Mouse (Mus musculus) limb, embryonic 14.5 days (tissue): ENCODE results near the gene Il17re. TPM values are rescaled to one million over a fixed set of nuclear protein-coding genes. Genes with fewer than 3 reads are reported as not detected.

Experiments used
- ATAC-seq: fragments of 200-750 bp; cut with Nextera tagmentation; 2 replicates; pipeline ENCODE4 v1.8.0; 2017; ENCODE audit warnings: low read depth, moderate number of reproducible peaks, moderate TSS enrichment; ENCODE audit not compliant: low FRiP score
- DNase-seq: peaks from one replicate; pipeline ENCODE4 v3.0.0-alpha.2; 2015; ENCODE audit warnings: low spot score
- H3K27ac ChIP-seq: fragments of 300-500 bp; sonication (generic); replicated peaks from 2 replicates; pipeline ENCODE4 v1.5.1; 2014; ENCODE audit warnings: low read depth, mild to moderate bottlenecking, low read length, moderate library complexity, mixed read lengths
- H3K27me3 ChIP-seq: fragments of 300-500 bp; sonication (generic); 2 replicates; pipeline ENCODE4 v1.6.1; 2014; ENCODE audit warnings: low read length, mixed read lengths; ENCODE audit not compliant: control insufficient read depth, insufficient read depth
- H3K36me3 ChIP-seq: fragments of 300-500 bp; sonication (generic); 2 replicates; pipeline ENCODE4 v1.6.1; 2014; ENCODE audit warnings: mild to moderate bottlenecking, low read length, moderate library complexity, mixed read lengths; ENCODE audit not compliant: control insufficient read depth, insufficient read depth
- H3K4me1 ChIP-seq: fragments of 300-500 bp; sonication (generic); 2 replicates; pipeline ENCODE4 v1.6.1; 2014; ENCODE audit warnings: antibody characterized with exemption, low read length, mixed read lengths; ENCODE audit not compliant: control insufficient read depth, insufficient read depth
- H3K4me2 ChIP-seq: fragments of 300-500 bp; sonication (generic); replicated peaks from 2 replicates; pipeline ENCODE4 v1.6.1; 2014; ENCODE audit warnings: low read depth, mild to moderate bottlenecking, low read length, moderate library complexity; ENCODE audit not compliant: severe bottlenecking
- H3K4me3 ChIP-seq: fragments of 300-500 bp; sonication (generic); replicated peaks from 2 replicates; pipeline ENCODE4 v1.5.1; 2014; ENCODE audit warnings: low read length
- H3K9ac ChIP-seq: fragments of 300-500 bp; sonication (generic); 2 replicates; pipeline ENCODE4 v1.6.1; 2014; ENCODE audit warnings: mild to moderate bottlenecking, low read depth, low read length, moderate library complexity; ENCODE audit not compliant: severe bottlenecking
- H3K9me3 ChIP-seq: fragments of 300-500 bp; sonication (generic); 2 replicates; pipeline ENCODE4 v1.6.1; 2016; ENCODE audit warnings: low read length; ENCODE audit not compliant: control insufficient read depth
- POLR2A ChIP-seq: fragments of 200-500 bp; IDR thresholded peaks from 2 replicates; pipeline ENCODE4 v1.8.0; 2012; ENCODE audit warnings: inconsistent platforms, mild to moderate bottlenecking, moderate library complexity, borderline replicate concordance; ENCODE audit not compliant: insufficient read depth, insufficient read length; ENCODE audit errors: extremely low read depth
- WGBS: fragments of 180-500 bp; shearing (Covaris S2); extraction: QIAGEN DNeasy Blood & Tissue Kit; methylation state at CpG from one replicate; pipeline ENCODE4 v1.1.7; 2014; 5-methylcytosine and 5-hydroxymethylcytosine counted together
- polyA plus RNA-seq, 2 experiments: library from polyadenylated mRNA; depleted of rRNA in 1 of 2; stranded (reverse) in 1 of 2; unstranded in 1 of 2; fragments of >200 nt; fragmentation: Nextera tagmentation in 1 of 2; extraction: Ambion mirVana in 1 of 2; gene quantifications; 2 replicates each; pipeline versions ENCODE4 v1.2.1 to v1.2.3; 2012 to 2014

The Il17re gene
- polyA plus RNA-seq, 2 experiments = 6.7 to 7.9 TPM

DNA sequence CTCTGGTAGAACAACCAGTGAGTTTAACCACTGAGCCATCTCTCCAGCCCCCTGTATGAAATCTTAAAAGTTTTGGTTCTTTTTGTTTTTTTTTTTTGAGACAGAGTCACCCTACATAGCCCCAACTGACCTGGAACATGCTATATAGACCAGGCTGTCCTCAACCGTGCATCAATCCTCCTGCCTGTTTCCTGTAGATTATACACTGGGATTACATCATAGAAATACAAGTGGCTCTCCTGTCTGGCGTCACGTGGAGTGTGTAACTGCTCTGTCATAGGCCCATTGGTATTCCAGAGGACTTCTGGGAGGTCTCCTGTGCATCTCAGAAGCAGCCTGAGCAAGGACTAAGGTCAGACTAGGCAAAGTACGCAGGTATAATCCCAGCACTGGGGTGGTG is 35.3 kb upstream of the Il17re start:
- no peak overlapping the region for H3K27ac ChIP-seq
- DNase-seq (no peak), ATAC-seq (no peak)
- 68% methylated on average over 4 of the region's 4 CpGs for WGBS
- peaks cover 7% of the 10 kb centered on the region for H3K4me1 ChIP-seq
- H3K4me2 ChIP-seq = no peak overlapping the region
- H3K9me3 ChIP-seq = no peaks in the 10 kb centered on the region
- H3K9ac ChIP-seq = no peak overlapping the region
- no peaks in the 10 kb centered on the region for H3K36me3 ChIP-seq
- H3K4me3 ChIP-seq = no peak overlapping the region
- TF ChIP-seq POLR2A = no peak
- H3K27me3 ChIP-seq = no peaks in the 10 kb centered on the region

DNA sequence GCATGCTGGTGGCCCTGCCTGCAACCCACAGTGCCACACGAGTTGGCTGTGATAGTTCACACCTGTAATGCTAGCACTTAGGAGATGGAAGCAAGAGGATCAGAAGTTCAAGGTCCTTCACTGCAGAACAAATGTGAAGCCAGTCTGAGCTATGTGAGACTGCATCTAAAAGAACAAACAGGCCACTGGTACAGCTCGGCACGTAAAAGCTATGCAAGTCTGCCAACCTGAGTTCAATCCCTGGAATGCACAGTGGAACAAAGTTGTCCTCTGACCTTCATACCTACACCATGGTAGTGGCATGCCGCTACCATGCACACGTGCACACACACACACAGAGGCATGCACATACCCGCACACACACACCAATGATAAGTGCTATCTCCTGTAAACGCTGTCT is 34.1 kb upstream of the Il17re start:
- H3K27ac ChIP-seq = no peak overlapping the region
- H3K36me3 ChIP-seq = no peaks in the 10 kb centered on the region
- no peak for DNase-seq
- ATAC-seq = no peak
- H3K9me3 ChIP-seq = no peaks in the 10 kb centered on the region
- no peak overlapping the region for H3K4me3 ChIP-seq
- no peak overlapping the region for H3K9ac ChIP-seq
- H3K4me2 ChIP-seq = no peak overlapping the region
- 93% methylated on average over 7 of the region's 7 CpGs for WGBS
- H3K4me1 ChIP-seq = no peaks in the 10 kb centered on the region
- H3K27me3 ChIP-seq = no peaks in the 10 kb centered on the region
- no peak for TF ChIP-seq POLR2A

DNA sequence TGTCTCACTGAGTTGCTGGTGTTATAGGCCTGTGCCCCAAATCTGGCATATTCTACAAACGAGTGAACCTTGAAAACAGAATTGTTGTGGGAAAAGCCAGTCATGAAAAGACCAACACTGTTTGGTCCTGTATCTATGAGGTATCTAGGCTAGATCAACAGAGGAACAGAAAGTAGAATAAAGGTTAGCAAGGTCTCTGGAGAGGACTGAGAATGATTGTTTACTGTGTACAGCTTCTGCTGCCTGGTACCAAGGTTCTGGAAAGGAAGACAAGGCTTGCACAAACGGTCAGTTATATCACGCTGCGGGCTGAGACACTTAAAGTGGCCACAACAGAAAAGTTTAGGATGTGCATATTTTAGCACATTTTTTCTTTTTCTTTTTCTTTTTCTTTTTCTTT is 31.6 kb upstream of the Il17re start:
- WGBS = 91% methylated on average over 4 of the region's 4 CpGs
- TF ChIP-seq POLR2A = no peak
- Histone ChIP-seq H3K27ac (no peak overlapping the region), H3K27me3 (no peaks in the 10 kb centered on the region), H3K4me3 (no peak overlapping the region), H3K9ac (no peak overlapping the region), H3K4me2 (no peak overlapping the region), H3K4me1 (no peaks in the 10 kb centered on the region), H3K9me3 (no peaks in the 10 kb centered on the region), H3K36me3 (no peaks in the 10 kb centered on the region)
- ATAC-seq (no peak), DNase-seq (no peak)

DNA sequence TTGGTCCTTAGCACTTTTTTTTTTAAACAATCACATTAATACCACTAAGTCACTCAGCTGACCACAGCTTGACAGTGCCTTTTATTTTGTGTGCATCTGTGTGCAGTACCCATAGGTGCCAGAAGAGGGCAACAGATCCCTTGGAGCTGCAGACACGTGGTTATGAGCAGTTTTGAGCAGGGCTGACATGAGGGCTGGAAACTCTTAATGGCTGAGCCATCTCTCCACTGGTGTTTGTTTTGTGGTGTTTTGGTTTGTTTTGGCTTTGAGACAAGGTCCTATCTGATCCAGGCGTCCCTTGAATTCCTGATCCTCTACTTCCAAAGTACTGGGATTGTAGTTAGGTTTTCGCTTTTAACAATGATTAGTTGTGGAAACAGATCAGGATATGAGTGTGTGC is 30.9 kb upstream of the Il17re start:
- no peak for ATAC-seq
- Histone ChIP-seq H3K27ac (no peak overlapping the region), H3K9ac (no peak overlapping the region), H3K36me3 (no peaks in the 10 kb centered on the region), H3K27me3 (no peaks in the 10 kb centered on the region), H3K9me3 (no peaks in the 10 kb centered on the region), H3K4me2 (no peak overlapping the region), H3K4me3 (no peak overlapping the region), H3K4me1 (no peaks in the 10 kb centered on the region)
- WGBS = 66% methylated on average over 3 of the region's 3 CpGs
- no peak for TF ChIP-seq POLR2A
- no peak for DNase-seq

DNA sequence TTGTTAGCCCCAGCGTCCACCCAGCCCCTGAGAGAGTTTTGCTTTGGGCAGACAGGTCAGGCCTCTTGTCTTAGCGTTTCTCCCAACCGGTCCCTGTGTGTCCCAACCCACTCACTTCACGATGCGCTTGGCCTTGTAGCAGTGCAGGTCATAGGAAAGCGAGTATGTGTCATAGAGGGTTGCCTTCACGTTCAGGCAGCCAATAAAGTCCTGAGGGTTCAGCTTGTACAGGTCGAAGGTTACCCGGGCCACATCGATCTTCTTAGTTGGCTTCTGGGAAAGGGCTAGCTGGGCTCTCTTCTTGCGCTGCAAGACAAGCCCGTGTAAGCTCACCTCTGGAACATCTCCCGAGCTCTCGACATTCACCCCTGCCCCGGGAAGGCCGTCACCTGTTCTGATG is 30.3 kb upstream of the Il17re start:
- no peak overlapping the region for H3K4me2 ChIP-seq
- no peak for TF ChIP-seq POLR2A
- no peak overlapping the region for H3K27ac ChIP-seq
- no peaks in the 10 kb centered on the region for H3K9me3 ChIP-seq
- no peak overlapping the region for H3K9ac ChIP-seq
- ATAC-seq = no peak
- no peaks in the 10 kb centered on the region for H3K36me3 ChIP-seq
- no peak for DNase-seq
- H3K4me3 ChIP-seq = no peak overlapping the region
- no peaks in the 10 kb centered on the region for H3K4me1 ChIP-seq
- H3K27me3 ChIP-seq = no peaks in the 10 kb centered on the region
- 90% methylated on average over 16 of the region's 16 CpGs for WGBS

DNA sequence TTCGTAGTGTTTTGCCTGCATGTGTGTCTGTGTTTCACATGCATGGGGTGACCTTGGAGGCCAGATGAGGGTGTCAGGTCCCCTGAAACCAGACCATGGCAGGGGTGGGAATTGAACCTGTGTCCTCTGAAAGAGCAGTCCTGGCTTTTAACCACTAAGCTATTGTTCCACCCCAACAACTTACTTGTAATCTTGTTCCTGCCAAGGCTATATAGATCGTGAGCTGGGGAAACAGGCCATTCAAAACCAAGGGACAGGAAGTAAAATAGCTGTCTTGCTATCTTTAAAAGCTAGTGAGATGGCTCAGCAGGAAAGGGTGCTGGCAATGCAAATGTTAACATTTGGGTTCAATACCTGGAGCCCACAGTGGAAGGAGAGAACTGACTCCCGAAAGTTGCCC is 28.3 kb upstream of the Il17re start:
- H3K36me3 ChIP-seq = no peaks in the 10 kb centered on the region
- H3K4me1 ChIP-seq = no peaks in the 10 kb centered on the region
- no peak for ATAC-seq
- no peaks in the 10 kb centered on the region for H3K9me3 ChIP-seq
- H3K9ac ChIP-seq = no peak overlapping the region
- no peak overlapping the region for H3K4me2 ChIP-seq
- H3K27ac ChIP-seq = no peak overlapping the region
- 78% methylated on average over 3 of the region's 3 CpGs for WGBS
- no peak for DNase-seq
- TF ChIP-seq POLR2A = no peak
- H3K4me3 ChIP-seq = no peak overlapping the region
- no peaks in the 10 kb centered on the region for H3K27me3 ChIP-seq
